In the genomic region with DNA sequence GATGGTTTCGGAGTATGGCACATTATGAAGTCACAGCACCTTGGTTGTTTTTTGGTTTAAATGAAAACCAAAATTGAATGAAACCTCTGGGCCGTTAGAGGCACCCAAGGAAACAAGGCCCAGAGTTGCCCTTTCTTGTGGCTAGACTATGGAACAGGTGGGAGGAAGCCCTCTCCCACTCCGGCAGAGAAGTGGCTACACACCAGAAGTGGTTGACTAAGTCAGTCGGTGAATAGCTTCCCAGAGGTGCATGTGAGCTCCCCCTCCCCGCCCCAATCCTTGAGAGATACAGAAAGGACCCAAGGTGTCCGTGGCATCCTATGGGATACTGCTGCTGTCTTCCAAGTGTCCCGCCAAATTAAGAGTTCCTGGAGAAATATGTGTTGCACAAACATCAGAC, we compare ENCODE assay signal across 28 mouse cellular contexts. TPM values are rescaled to one million over a fixed set of nuclear protein-coding genes. Genes with fewer than 3 reads are reported as not detected.
DNase-seq lines count a peak whose midpoint lies in the region; ATAC-seq and TF ChIP-seq lines count a peak whose summit lies in the region.
"Had no signal": no experiment of that assay in that cellular context is flagged by ENCODE, and none has a peak within 500 bp of the region (broad histone marks: within the 10 kb centered on the region; RNA-seq: fewer than 3 reads in every experiment).

No protein-coding gene starts in this region.

- H3K4me1 ChIP-seq in intestine, embryonic 14.5 days (replicated peaks; ENCODE audit: control insufficient read depth, insufficient read depth, low read length) = peaks cover 9% of the 10 kb centered on the region
- no peaks in the 10 kb centered on the region for H3K4me1 ChIP-seq in intestine, postnatal 0 days (replicated peaks; ENCODE audit: control insufficient read depth, insufficient read depth, low read length)
- H3K4me1 ChIP-seq in kidney, embryonic 15.5 days = peaks cover 5% of the 10 kb centered on the region; the same call in 1 of the 2 replicates
- no peaks in the 10 kb centered on the region for H3K4me1 ChIP-seq in forebrain, embryonic 14.5 days (ENCODE audit: control insufficient read depth, insufficient read depth, low read length)
- H3K4me1 ChIP-seq: forebrain, embryonic 15.5 days; heart, embryonic 10.5 days; hindbrain, embryonic 15.5 days; midbrain, embryonic 10.5 days; midbrain, embryonic 15.5 days; neural tube, embryonic 13.5 days had no signal

- 69% methylated on average over 7 of the region's 7 CpGs for WGBS in intestine, embryonic 14.5 days
- WGBS in intestine, postnatal 0 days = 86% methylated on average over 7 of the region's 7 CpGs
- 78% methylated on average over 7 of the region's 7 CpGs for WGBS in kidney, embryonic 15.5 days
- WGBS in forebrain, embryonic 14.5 days = 80% methylated on average over 7 of the region's 7 CpGs

- no peak overlapping the region for H3K27ac ChIP-seq in intestine, embryonic 14.5 days (ENCODE audit: low read depth)
- no peak overlapping the region for H3K27ac ChIP-seq in intestine, postnatal 0 days (ENCODE audit: low read depth, low read length)
- no peak overlapping the region for H3K27ac ChIP-seq in kidney, embryonic 15.5 days
- H3K27ac ChIP-seq in gastrocnemius, adult 2 months = no peak overlapping the region
- no peak overlapping the region for H3K27ac ChIP-seq in forebrain, embryonic 14.5 days (ENCODE audit: low read depth, low read length)
- H3K27ac ChIP-seq: embryonic facial prominence, embryonic 12.5 days; forebrain, embryonic 15.5 days; heart, embryonic 10.5 days; hindbrain, embryonic 15.5 days; liver, embryonic 14.5 days; midbrain, embryonic 10.5 days; midbrain, embryonic 15.5 days; neural tube, embryonic 13.5 days had no signal

- ATAC-seq in intestine, embryonic 14.5 days (replicated peaks; ENCODE audit: low FRiP score, low TSS enrichment, low read depth) = no peak
- no peak for ATAC-seq in intestine, postnatal 0 days
- peak; percentile 17 for ATAC-seq in inflammation-experienced regulatory T-cells, adult 6 months
- ATAC-seq in kidney, embryonic 15.5 days (replicated peaks; ENCODE audit: low FRiP score) = no peak
- ATAC-seq in forebrain, embryonic 14.5 days = no peak
- ATAC-seq: forebrain, embryonic 15.5 days; intestine, embryonic 16.5 days; midbrain, embryonic 15.5 days had no signal

- H3K9ac ChIP-seq in intestine, embryonic 14.5 days (ENCODE audit: low read length) = no peak overlapping the region
- H3K9ac ChIP-seq in intestine, postnatal 0 days (ENCODE audit: low read depth, low read length) = no peak overlapping the region
- H3K9ac ChIP-seq in kidney, embryonic 15.5 days = no peak overlapping the region
- no peak overlapping the region for H3K9ac ChIP-seq in forebrain, embryonic 14.5 days (ENCODE audit: low read length)
- H3K9ac ChIP-seq: embryonic facial prominence, embryonic 12.5 days; forebrain, embryonic 15.5 days; hindbrain, embryonic 15.5 days; liver, embryonic 14.5 days; midbrain, embryonic 15.5 days; neural tube, embryonic 13.5 days had no signal

- no peaks in the 10 kb centered on the region for H3K27me3 ChIP-seq in intestine, embryonic 14.5 days (replicated peaks; ENCODE audit: control insufficient read depth, insufficient read depth, low read length)
- H3K27me3 ChIP-seq in intestine, postnatal 0 days (replicated peaks; ENCODE audit: control insufficient read depth, insufficient read depth, low read length) = no peaks in the 10 kb centered on the region
- H3K27me3 ChIP-seq in kidney, embryonic 15.5 days = no peaks in the 10 kb centered on the region
- no peaks in the 10 kb centered on the region for H3K27me3 ChIP-seq in forebrain, embryonic 14.5 days (replicated peaks; ENCODE audit: control insufficient read depth, insufficient read depth, low read length)
- H3K27me3 ChIP-seq: embryonic facial prominence, embryonic 12.5 days; forebrain, embryonic 15.5 days; hindbrain, embryonic 15.5 days; midbrain, embryonic 15.5 days; neural tube, embryonic 13.5 days had no signal

- DNase-seq in intestine, embryonic 14.5 days (ENCODE audit: low spot score) = peak; percentile 41
- peak; percentile 70 to 74 for DNase-seq in thymus, postnatal 10 days (ENCODE audit: low spot score in 2 of 2)
- DNase-seq in gastrocnemius, postnatal 14 days = no peak
- DNase-seq in gastrocnemius, adult 2 months = no peak
- DNase-seq in forebrain, embryonic 14.5 days (ENCODE audit: low spot score) = no peak
- DNase-seq: adrenal gland, postnatal 10 days; cerebellum, adult 11 months; cerebellum, adult 9-10 months; embryo, embryonic 11 days; heart, postnatal 4 days; kidney, adult 9 months; kidney, postnatal 14 days; liver; lung, adult 2 months; lung, postnatal 14 days had no signal

- H3K4me2 ChIP-seq in intestine, embryonic 14.5 days (ENCODE audit: low read length) = no peak overlapping the region
- no peak overlapping the region for H3K4me2 ChIP-seq in intestine, postnatal 0 days (replicated peaks; ENCODE audit: low read depth)
- H3K4me2 ChIP-seq in kidney, embryonic 15.5 days = no peak overlapping the region
- no peak overlapping the region for H3K4me2 ChIP-seq in forebrain, embryonic 14.5 days (ENCODE audit: low read length)
- H3K4me2 ChIP-seq: embryonic facial prominence, embryonic 12.5 days; forebrain, embryonic 15.5 days; hindbrain, embryonic 15.5 days; midbrain, embryonic 15.5 days; neural tube, embryonic 13.5 days had no signal

- H3K36me3 ChIP-seq in intestine, embryonic 14.5 days (ENCODE audit: control insufficient read depth, insufficient read depth, low read length) = no peaks in the 10 kb centered on the region
- H3K36me3 ChIP-seq in intestine, postnatal 0 days (ENCODE audit: control insufficient read depth, insufficient read depth) = no peaks in the 10 kb centered on the region
- no peaks in the 10 kb centered on the region for H3K36me3 ChIP-seq in kidney, embryonic 15.5 days
- no peaks in the 10 kb centered on the region for H3K36me3 ChIP-seq in forebrain, embryonic 14.5 days (ENCODE audit: control insufficient read depth, insufficient read depth, low read length)
- H3K36me3 ChIP-seq: embryonic facial prominence, embryonic 12.5 days; forebrain, embryonic 15.5 days; G1E; heart, embryonic 10.5 days; hindbrain, embryonic 15.5 days; midbrain, embryonic 10.5 days; midbrain, embryonic 15.5 days; neural tube, embryonic 13.5 days had no signal

- H3K9me3 ChIP-seq in intestine, embryonic 14.5 days (ENCODE audit: control insufficient read depth, low read length) = no peaks in the 10 kb centered on the region
- H3K9me3 ChIP-seq in intestine, postnatal 0 days (ENCODE audit: control insufficient read depth) = no peaks in the 10 kb centered on the region
- H3K9me3 ChIP-seq in kidney, embryonic 15.5 days (replicated peaks) = no peaks in the 10 kb centered on the region
- H3K9me3 ChIP-seq in forebrain, embryonic 14.5 days (replicated peaks; ENCODE audit: control insufficient read depth, low read length) = no peaks in the 10 kb centered on the region
- H3K9me3 ChIP-seq: embryonic facial prominence, embryonic 12.5 days; forebrain, embryonic 15.5 days; G1E; heart, embryonic 10.5 days; hindbrain, embryonic 15.5 days; midbrain, embryonic 10.5 days; midbrain, embryonic 15.5 days; neural tube, embryonic 13.5 days had no signal

- intact Hi-C loops in gastrocnemius, postnatal 14 days (cut with DNase I; ENCODE audit: low total_unique reads) = no loop called here
- intact Hi-C loops in gastrocnemius, adult 2 months (cut with DNase I) = no loop called here

- H3K4me3 ChIP-seq in intestine, embryonic 14.5 days (ENCODE audit: low read depth, low read length) = no peak overlapping the region
- H3K4me3 ChIP-seq in intestine, postnatal 0 days (ENCODE audit: low read depth, low read length) = no peak overlapping the region
- no peak overlapping the region for H3K4me3 ChIP-seq in kidney, embryonic 15.5 days (replicated peaks)
- no peak overlapping the region for H3K4me3 ChIP-seq in gastrocnemius, adult 2 months
- H3K4me3 ChIP-seq in forebrain, embryonic 14.5 days (ENCODE audit: low read depth, low read length) = no peak overlapping the region
- H3K4me3 ChIP-seq: embryonic facial prominence, embryonic 12.5 days; forebrain, embryonic 15.5 days; heart, embryonic 10.5 days; hindbrain, embryonic 15.5 days; midbrain, embryonic 10.5 days; midbrain, embryonic 15.5 days; neural tube, embryonic 13.5 days had no signal

- no peak for TF ChIP-seq CTCF in intestine, postnatal 0 days (IDR thresholded peaks at IDR 0.05; ENCODE audit: low read depth)
- TF ChIP-seq CTCF in gastrocnemius, adult 2 months (IDR thresholded peaks at IDR 0.05) = no peak

RNA-seq across cellular contexts. Expression of a gene that starts 13.9 kb away (rescaled TPM):
- 14.2 and 14.3 TPM in 2 replicates for polyA plus RNA-seq in intestine, embryonic 14.5 days (2014; fragmentation: Nextera tagmentation; extraction: Ambion mirVana)
- polyA plus RNA-seq in intestine, postnatal 0 days (2015; fragmentation: Nextera tagmentation; extraction: Ambion mirVana) = 6.1 and 6.4 TPM in 2 replicates
- polyA plus RNA-seq in inflammation-experienced regulatory T-cells, adult 6 months (2017; shearing (Covaris generic)) = 10 to 100 TPM; 11.0 to 16.1 (median 14.2) TPM
- total RNA-seq in gastrocnemius, postnatal 14 days (2021) = 10 to 100 TPM; 33.6 to 35.2 TPM
- 8.5 and 10.2 TPM in 2 replicates for polyA plus RNA-seq in kidney, embryonic 15.5 days (2015; fragmentation: Nextera tagmentation; extraction: Ambion mirVana)
- 10 to 100 TPM; 42.3 to 43.0 TPM for total RNA-seq in gastrocnemius, adult 2 months (2021)
- polyA plus RNA-seq in forebrain, embryonic 14.5 days (2014; fragmentation: Nextera tagmentation; extraction: Ambion mirVana) = 13.4 and 17.1 TPM in 2 replicates

Comparison
In these comparisons a context has a peak if more than half of its experiments do, and no peak if none do; other contexts are left out.
1. DNase-seq: peak in intestine, embryonic 14.5 days (single experiment) and thymus, postnatal 10 days (2 of 2); none in gastrocnemius, postnatal 14 days (single experiment), gastrocnemius, adult 2 months (single experiment) and forebrain, embryonic 14.5 days (single experiment).